ENCODE assay signal across 7 mouse cellular contexts in genomic region chr8:70897021-70897680, GRCm38 (mm10). TPM values are rescaled to one million over a fixed set of nuclear protein-coding genes. Genes with fewer than 3 reads are reported as not detected.
DNase-seq lines count a peak whose midpoint lies in the region; ATAC-seq lines count a peak whose summit lies in the region.

Gene Rpl18a (minus strand): TSS chr8:70897412.

- no peaks in the 10 kb centered on the region for H3K9me3 ChIP-seq in embryonic facial prominence, embryonic 11.5 days (replicated peaks; ENCODE audit: control insufficient read depth, low read length)
- H3K9me3 ChIP-seq in limb, embryonic 10.5 days (replicated peaks): no peaks in the 10 kb centered on the region
- H3K9me3 ChIP-seq in midbrain, embryonic 13.5 days: no peaks in the 10 kb centered on the region

- WGBS in embryonic facial prominence, embryonic 11.5 days: under 1% methylated on average over 60 of the region's 60 CpGs
- WGBS in limb, embryonic 10.5 days: under 1% methylated on average over 60 of the region's 60 CpGs
- under 1% methylated on average over 60 of the region's 60 CpGs for WGBS in midbrain, embryonic 13.5 days

- H3K4me3 ChIP-seq in embryonic facial prominence, embryonic 11.5 days (ENCODE audit: low read depth, low read length): peak within 1 kb of the TSS; percentile 77
- peak within 1 kb of the TSS; percentile 83 for H3K4me3 ChIP-seq in limb, embryonic 10.5 days
- H3K4me3 ChIP-seq in midbrain, embryonic 13.5 days (replicated peaks): peak within 1 kb of the TSS; percentile 85

- H3K4me2 ChIP-seq in embryonic facial prominence, embryonic 11.5 days (ENCODE audit: low read depth, low read length): peak within 1 kb of the TSS; percentile 87
- peak within 1 kb of the TSS; percentile 98 for H3K4me2 ChIP-seq in midbrain, embryonic 13.5 days (replicated peaks)

- H3K36me3 ChIP-seq in embryonic facial prominence, embryonic 11.5 days (replicated peaks; ENCODE audit: control insufficient read depth, insufficient read depth, low read depth, low read length): peaks cover 9% of the 10 kb centered on the region
- peaks cover 37% of the 10 kb centered on the region for H3K36me3 ChIP-seq in limb, embryonic 10.5 days
- H3K36me3 ChIP-seq in midbrain, embryonic 13.5 days: peaks cover 30% of the 10 kb centered on the region

- peaks cover 15% of the 10 kb centered on the region for H3K27me3 ChIP-seq in embryonic facial prominence, embryonic 11.5 days (ENCODE audit: control insufficient read depth, insufficient read depth, low read length)
- H3K27me3 ChIP-seq in limb, embryonic 10.5 days (ENCODE audit: low read depth, poor library complexity, severe bottlenecking): peaks cover 32% of the 10 kb centered on the region
- peaks cover 34% of the 10 kb centered on the region for H3K27me3 ChIP-seq in midbrain, embryonic 13.5 days

- DNase-seq in adrenal gland, postnatal 14 days: peak; percentile 95
- peak; percentile 99 for DNase-seq in embryonic facial prominence, embryonic 11.5 days (ENCODE audit: low spot score)
- peak; percentile 99 for DNase-seq in kidney, adult 11 months
- DNase-seq in limb, embryonic 10.5 days (ENCODE audit: low spot score): peak; percentile 93
- peak; percentile 90 for DNase-seq in spleen, adult 12 weeks (ENCODE audit: low spot score)

- H3K27ac ChIP-seq in embryonic facial prominence, embryonic 11.5 days (replicated peaks; ENCODE audit: low read depth, low read length): peak within 1 kb of the TSS; percentile 7
- peak within 1 kb of the TSS; percentile 96 for H3K27ac ChIP-seq in limb, embryonic 10.5 days
- peak within 1 kb of the TSS; percentile 79 for H3K27ac ChIP-seq in midbrain, embryonic 13.5 days

- ATAC-seq in embryonic facial prominence, embryonic 11.5 days (replicated peaks; ENCODE audit: insufficient number of reproducible peaks, low FRiP score, low TSS enrichment, low read depth): peak; percentile 95
- peak; percentile 86 for ATAC-seq in granulocyte monocyte progenitor cell, adult 5-6 weeks (replicated peaks; ENCODE audit: poor library complexity, severe bottlenecking)
- ATAC-seq in midbrain, embryonic 13.5 days: peak; percentile 99

- H3K4me1 ChIP-seq in embryonic facial prominence, embryonic 11.5 days (ENCODE audit: control insufficient read depth, insufficient read depth, low read length): peaks cover 6% of the 10 kb centered on the region
- H3K4me1 ChIP-seq in limb, embryonic 10.5 days: peaks cover 40% of the 10 kb centered on the region
- peaks cover 30% of the 10 kb centered on the region for H3K4me1 ChIP-seq in midbrain, embryonic 13.5 days (replicated peaks)

- peak within 1 kb of the TSS; percentile 90 for H3K9ac ChIP-seq in embryonic facial prominence, embryonic 11.5 days (replicated peaks; ENCODE audit: low read length)
- H3K9ac ChIP-seq in midbrain, embryonic 13.5 days (replicated peaks): peak within 1 kb of the TSS; percentile 93

RNA-seq across cellular contexts. Expression of gene Rpl18a, which starts in this region (rescaled TPM):
- total RNA-seq in adrenal gland, postnatal 14 days (2021): 1,399 and 1,708 TPM in 2 replicates
- 3,270 and 3,568 TPM in 2 replicates for polyA plus RNA-seq in embryonic facial prominence, embryonic 11.5 days (2014; fragmentation: Nextera tagmentation; extraction: Ambion mirVana)
- total RNA-seq in granulocyte monocyte progenitor cell, adult 5-6 weeks (2014; fragmentation: Nextera tagmentation): 5,658 and 6,549 TPM in 2 replicates
- 2,742 and 3,425 TPM in 2 replicates for total RNA-seq in granulocyte monocyte progenitor cell, adult 5-6 weeks (2017)
- 3,636 and 3,729 TPM in 2 replicates for polyA plus RNA-seq in limb, embryonic 10.5 days (2016; fragmentation: Nextera tagmentation; extraction: Ambion mirVana)
- polyA plus RNA-seq in midbrain, embryonic 13.5 days (2015; fragmentation: Nextera tagmentation; extraction: Ambion mirVana): 2,682 and 2,717 TPM in 2 replicates

Comparison
In these comparisons a context has a peak if more than half of its experiments do, and no peak if none do; other contexts are left out.
1. Peak in every context shown above with its lines: DNase-seq, ATAC-seq, H3K4me3 ChIP-seq and H3K27ac ChIP-seq.
2. H3K27ac ChIP-seq: peak in every context shown above with its lines; median percentile 96 in limb, embryonic 10.5 days; 79 in midbrain, embryonic 13.5 days; 7 in embryonic facial prominence, embryonic 11.5 days.